Mouse (Mus musculus): ENCODE results near the gene Dnajb12. TPM values are rescaled to one million over a fixed set of nuclear protein-coding genes. Genes with fewer than 3 reads are reported as not detected.

Dnajb12 gene
- polyA plus RNA-seq, 1 experiment from 2014 or later = 31.4 TPM

- Histone ChIP-seq H3K9me3 (replicated peaks) (no peaks in the 10 kb centered on the region), H3K36me3 (peaks cover 54% of the 10 kb centered on the region), H3K4me2 (no peak overlapping the region), H3K4me3 (no peak overlapping the region), H3K9ac (no peak overlapping the region), H3K27me3 (replicated peaks) (no peaks in the 10 kb centered on the region), H3K4me1 (replicated peaks) (peaks cover 59% of the 10 kb centered on the region), H3K27ac (ENCODE audit: poor library complexity, severe bottlenecking) (no peak overlapping the region)
- ATAC-seq (ENCODE audit: insufficient number of reproducible peaks, low FRiP score) = no peak
- 65% methylated on average over 5 of the region's 5 CpGs for WGBS
Observed at GRCm38 (mm10) chr10:59897511-59897910, 18.2 kb downstream of the Dnajb12 start.

GRCm38 (mm10) chr10:59898180-59898778 lies 18.9 kb downstream of the Dnajb12 start:
- H3K27me3 ChIP-seq (replicated peaks) = no peaks in the 10 kb centered on the region
- H3K4me1 ChIP-seq (replicated peaks) = peaks cover 67% of the 10 kb centered on the region
- H3K9ac ChIP-seq = peak overlapping the region; percentile 8; the same call in 1 of the 2 replicates
- no peaks in the 10 kb centered on the region for H3K9me3 ChIP-seq (replicated peaks)
- no peak for ATAC-seq (ENCODE audit: insufficient number of reproducible peaks, low FRiP score)
- WGBS = 78% methylated on average over 9 of the region's 9 CpGs
- H3K36me3 ChIP-seq = peaks cover 49% of the 10 kb centered on the region
- no peak overlapping the region for H3K4me2 ChIP-seq
- no peak overlapping the region for H3K4me3 ChIP-seq
- H3K27ac ChIP-seq (ENCODE audit: poor library complexity, severe bottlenecking) = peak overlapping the region; percentile 93

GRCm38 (mm10) chr10:59898935-59899334 lies 19.6 kb downstream of the Dnajb12 start:
- 40% methylated on average over 2 of the region's 2 CpGs for WGBS
- peak overlapping the region; percentile 93 for H3K27ac ChIP-seq (ENCODE audit: poor library complexity, severe bottlenecking)
- ATAC-seq (ENCODE audit: insufficient number of reproducible peaks, low FRiP score) = peak; percentile 40; the same call in 1 of the 2 replicates
- peak overlapping the region; percentile 54 for H3K4me2 ChIP-seq
- 0 out of 2 replicates have a peak overlapping the region, but pooled peaks have one; percentile 2 for H3K4me3 ChIP-seq
- no peaks in the 10 kb centered on the region for H3K27me3 ChIP-seq (replicated peaks)
- peaks cover 43% of the 10 kb centered on the region for H3K36me3 ChIP-seq
- peak overlapping the region; percentile 67 for H3K9ac ChIP-seq
- H3K4me1 ChIP-seq (replicated peaks) = peaks cover 72% of the 10 kb centered on the region
- no peaks in the 10 kb centered on the region for H3K9me3 ChIP-seq (replicated peaks)

GRCm38 (mm10) chr10:59899341-59900173 lies 20.2 kb downstream of the Dnajb12 start:
- H3K9me3 ChIP-seq (replicated peaks) = no peaks in the 10 kb centered on the region
- peak overlapping the region; percentile 93 for H3K27ac ChIP-seq (ENCODE audit: poor library complexity, severe bottlenecking)
- ATAC-seq (ENCODE audit: insufficient number of reproducible peaks, low FRiP score) = peak; percentile 92
- H3K36me3 ChIP-seq = peaks cover 37% of the 10 kb centered on the region
- H3K4me3 ChIP-seq = 0 out of 2 replicates have a peak overlapping the region, but pooled peaks have one; percentile 2
- peaks cover 72% of the 10 kb centered on the region for H3K4me1 ChIP-seq (replicated peaks)
- no peaks in the 10 kb centered on the region for H3K27me3 ChIP-seq (replicated peaks)
- peak overlapping the region; percentile 67 for H3K9ac ChIP-seq
- H3K4me2 ChIP-seq = peak overlapping the region; percentile 54
- WGBS = 10% methylated on average over 21 of the region's 21 CpGs

- ATAC-seq (ENCODE audit: insufficient number of reproducible peaks, low FRiP score) = no peak
- no peaks in the 10 kb centered on the region for H3K27me3 ChIP-seq (replicated peaks)
- H3K9ac ChIP-seq = peak overlapping the region; percentile 67
- WGBS = 35% methylated on average over 4 of the region's 4 CpGs
- H3K27ac ChIP-seq (ENCODE audit: poor library complexity, severe bottlenecking) = peak overlapping the region; percentile 93
- H3K4me3 ChIP-seq = no peak overlapping the region
- no peaks in the 10 kb centered on the region for H3K9me3 ChIP-seq (replicated peaks)
- peaks cover 35% of the 10 kb centered on the region for H3K36me3 ChIP-seq
- H3K4me2 ChIP-seq = peak overlapping the region; percentile 54
- peaks cover 69% of the 10 kb centered on the region for H3K4me1 ChIP-seq (replicated peaks)
Observed at GRCm38 (mm10) chr10:59900174-59900435, 20.7 kb downstream of the Dnajb12 start.

GRCm38 (mm10) chr10:59900939-59901338 lies 21.6 kb downstream of the Dnajb12 start:
- peaks cover 27% of the 10 kb centered on the region for H3K36me3 ChIP-seq
- H3K9me3 ChIP-seq (replicated peaks) = no peaks in the 10 kb centered on the region
- no peak overlapping the region for H3K4me3 ChIP-seq
- peaks cover 67% of the 10 kb centered on the region for H3K4me1 ChIP-seq (replicated peaks)
- H3K27me3 ChIP-seq (replicated peaks) = no peaks in the 10 kb centered on the region
- no peak for ATAC-seq (ENCODE audit: insufficient number of reproducible peaks, low FRiP score)
- WGBS = 16% methylated on average over 4 of the region's 4 CpGs
- no peak overlapping the region for H3K9ac ChIP-seq
- no peak overlapping the region for H3K4me2 ChIP-seq
- peak overlapping the region; percentile 93 for H3K27ac ChIP-seq (ENCODE audit: poor library complexity, severe bottlenecking)

GRCm38 (mm10) chr10:59901463-59901862 lies 22.1 kb downstream of the Dnajb12 start:
- Histone ChIP-seq H3K9ac (0 out of 2 replicates have a peak overlapping the region, but pooled peaks have one; percentile 6), H3K4me3 (no peak overlapping the region), H3K4me2 (no peak overlapping the region), H3K27ac (ENCODE audit: poor library complexity, severe bottlenecking) (peak overlapping the region; percentile 93), H3K36me3 (peaks cover 21% of the 10 kb centered on the region), H3K27me3 (replicated peaks) (no peaks in the 10 kb centered on the region), H3K4me1 (replicated peaks) (peaks cover 67% of the 10 kb centered on the region), H3K9me3 (replicated peaks) (no peaks in the 10 kb centered on the region)
- ATAC-seq (ENCODE audit: insufficient number of reproducible peaks, low FRiP score) = no peak
- WGBS = 92% methylated on average over 1 of the region's 1 CpGs

GRCm38 (mm10) chr10:59901986-59902605 lies 22.7 kb downstream of the Dnajb12 start:
- Histone ChIP-seq H3K4me3 (no peak overlapping the region), H3K9me3 (replicated peaks) (no peaks in the 10 kb centered on the region), H3K4me2 (no peak overlapping the region), H3K4me1 (replicated peaks) (peaks cover 66% of the 10 kb centered on the region), H3K36me3 (peaks cover 15% of the 10 kb centered on the region), H3K9ac (0 out of 2 replicates have a peak overlapping the region, but pooled peaks have one; percentile 6), H3K27me3 (replicated peaks) (no peaks in the 10 kb centered on the region), H3K27ac (ENCODE audit: poor library complexity, severe bottlenecking) (no peak overlapping the region; the same call in 1 of the 2 replicates)
- 78% methylated on average over 8 of the region's 8 CpGs for WGBS
- no peak for ATAC-seq (ENCODE audit: insufficient number of reproducible peaks, low FRiP score)

GRCm38 (mm10) chr10:59902606-59902990 lies 23.2 kb downstream of the Dnajb12 start:
- no peak overlapping the region for H3K9ac ChIP-seq
- H3K36me3 ChIP-seq = peaks cover 10% of the 10 kb centered on the region
- 65% methylated on average over 8 of the region's 8 CpGs for WGBS
- no peak overlapping the region for H3K4me2 ChIP-seq
- H3K27ac ChIP-seq (ENCODE audit: poor library complexity, severe bottlenecking) = no peak overlapping the region
- H3K9me3 ChIP-seq (replicated peaks) = no peaks in the 10 kb centered on the region
- H3K4me1 ChIP-seq (replicated peaks) = peaks cover 66% of the 10 kb centered on the region
- no peak for ATAC-seq (ENCODE audit: insufficient number of reproducible peaks, low FRiP score)
- H3K4me3 ChIP-seq = no peak overlapping the region
- H3K27me3 ChIP-seq (replicated peaks) = no peaks in the 10 kb centered on the region

- 55% methylated on average over 7 of the region's 7 CpGs for WGBS
Observed at GRCm38 (mm10) chr10:59903170-59903569, 23.8 kb downstream of the Dnajb12 start.

GRCm38 (mm10) chr10:59907080-59907609 lies 27.8 kb downstream of the Dnajb12 start:
- 77% methylated on average over 3 of the region's 3 CpGs for WGBS
- peaks cover 69% of the 10 kb centered on the region for H3K4me1 ChIP-seq (replicated peaks)
- ATAC-seq (ENCODE audit: insufficient number of reproducible peaks, low FRiP score) = no peak

More at GRCm38 (mm10) chr10:59903170-59903569, 23.8 kb downstream of the Dnajb12 start:
- no peaks in the 10 kb centered on the region for H3K27me3 ChIP-seq (replicated peaks)
- H3K4me3 ChIP-seq = no peak overlapping the region
- H3K4me1 ChIP-seq (replicated peaks) = peaks cover 69% of the 10 kb centered on the region
- ATAC-seq (ENCODE audit: insufficient number of reproducible peaks, low FRiP score) = no peak
- H3K9ac ChIP-seq = no peak overlapping the region
- H3K4me2 ChIP-seq = no peak overlapping the region
- H3K9me3 ChIP-seq (replicated peaks) = no peaks in the 10 kb centered on the region
- H3K36me3 ChIP-seq = peaks cover 5% of the 10 kb centered on the region
- H3K27ac ChIP-seq (ENCODE audit: poor library complexity, severe bottlenecking) = no peak overlapping the region

More at GRCm38 (mm10) chr10:59907080-59907609, 27.8 kb downstream of the Dnajb12 start:
- no peak overlapping the region for H3K4me3 ChIP-seq
- no peaks in the 10 kb centered on the region for H3K36me3 ChIP-seq
- peak overlapping the region; percentile 92 for H3K27ac ChIP-seq (ENCODE audit: poor library complexity, severe bottlenecking)
- no peaks in the 10 kb centered on the region for H3K9me3 ChIP-seq (replicated peaks)
- H3K4me2 ChIP-seq = 0 out of 2 replicates have a peak overlapping the region, but pooled peaks have one; percentile 30
- H3K27me3 ChIP-seq (replicated peaks) = no peaks in the 10 kb centered on the region
- H3K9ac ChIP-seq = peak overlapping the region; percentile 46
